Mouse (Mus musculus) left cerebral cortex, postnatal 36 days (tissue): ENCODE measurements around the gene Mea1. TPM values are rescaled to one million over a fixed set of nuclear protein-coding genes. Genes with fewer than 3 reads are reported as not detected.
A peak's percentile ranks its signal among the peaks of the same experiment; 100 is the strongest.

Experiments used
- DNase-seq, 2 experiments: peaks; one replicate each; pipeline ENCODE4 v3.0.0; 2021 to 2022; ENCODE audit warnings: low spot score in 2 of 2, mixed read lengths in 1 of 2
- intact Hi-C: fragments of 180-260 bp; cut with DNase I; formaldehyde crosslinking; loops from one replicate; pipeline ENCODE4 v1.15.1; 2025
- total RNA-seq, 2 experiments: library from RNA; stranded (reverse); gene quantifications; 2 replicates each; pipeline ENCODE4 v1.2.3; 2021

Gene Mea1
- 100 to 1,000 TPM; 118 to 128 TPM for total RNA-seq

DNA sequence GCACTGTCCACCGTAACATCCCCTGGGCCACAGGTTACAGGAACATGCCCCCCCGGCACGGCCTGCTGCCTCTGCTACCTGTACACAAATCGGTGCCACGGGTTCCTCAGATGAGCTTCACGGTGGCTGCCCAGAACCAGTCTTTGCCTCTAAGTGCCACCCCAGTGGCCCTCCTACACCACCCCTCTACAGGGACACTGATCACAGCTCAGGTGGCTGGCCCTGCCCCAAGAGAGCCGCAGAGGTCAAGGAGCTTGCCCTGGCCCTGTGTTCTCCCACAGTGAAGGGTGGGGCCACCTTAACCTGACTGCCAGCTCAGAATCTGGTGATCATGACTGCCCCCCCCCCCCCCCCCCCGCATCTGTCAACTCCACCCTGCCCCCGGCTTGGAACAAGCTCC, at the start of gene Mea1:
TSS of gene Mea1 (plus strand) at position 378 of the 400 bp plus-strand sequence.
- no peak for DNase-seq
- intact Hi-C loops, result no loop called here

DNA sequence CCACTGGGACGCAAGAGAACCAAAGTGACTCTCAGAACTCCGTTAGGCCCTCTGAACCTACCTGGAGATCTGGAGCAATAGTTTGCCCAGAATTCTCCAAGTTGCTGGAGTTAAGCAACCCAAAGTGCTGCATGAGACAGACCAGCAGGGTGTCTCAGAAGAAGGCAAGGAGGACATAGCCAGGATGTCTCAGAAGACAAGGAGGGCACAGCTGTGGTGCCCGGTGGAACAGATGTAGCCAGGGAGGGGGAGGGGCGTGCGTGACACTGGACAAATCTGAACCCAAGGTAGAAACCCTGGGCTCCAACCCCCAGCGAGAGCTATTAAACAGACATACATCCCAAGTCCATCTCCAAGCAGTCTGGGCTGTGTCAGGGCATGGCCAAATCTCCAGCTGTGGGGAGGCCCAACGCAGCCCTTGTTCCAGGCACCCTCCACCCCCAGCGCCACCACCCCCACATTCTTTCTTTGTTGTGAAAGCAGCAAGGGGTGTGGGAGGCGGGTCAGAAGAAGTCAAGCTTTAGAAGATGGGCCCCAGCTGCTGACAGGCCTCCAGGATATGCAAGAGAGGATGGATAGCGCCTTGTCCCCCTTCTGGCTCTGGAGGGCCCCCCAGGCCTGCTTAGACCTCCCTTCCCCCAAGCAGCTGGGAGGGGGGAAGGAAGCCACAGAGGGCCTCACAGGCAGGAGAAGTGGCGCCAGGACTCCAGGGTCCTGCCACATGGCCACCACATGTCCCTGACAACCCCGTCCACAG, 48.7 kb upstream of the Mea1 start:
- intact Hi-C loops, result no loop called here
- no peak for DNase-seq

DNA sequence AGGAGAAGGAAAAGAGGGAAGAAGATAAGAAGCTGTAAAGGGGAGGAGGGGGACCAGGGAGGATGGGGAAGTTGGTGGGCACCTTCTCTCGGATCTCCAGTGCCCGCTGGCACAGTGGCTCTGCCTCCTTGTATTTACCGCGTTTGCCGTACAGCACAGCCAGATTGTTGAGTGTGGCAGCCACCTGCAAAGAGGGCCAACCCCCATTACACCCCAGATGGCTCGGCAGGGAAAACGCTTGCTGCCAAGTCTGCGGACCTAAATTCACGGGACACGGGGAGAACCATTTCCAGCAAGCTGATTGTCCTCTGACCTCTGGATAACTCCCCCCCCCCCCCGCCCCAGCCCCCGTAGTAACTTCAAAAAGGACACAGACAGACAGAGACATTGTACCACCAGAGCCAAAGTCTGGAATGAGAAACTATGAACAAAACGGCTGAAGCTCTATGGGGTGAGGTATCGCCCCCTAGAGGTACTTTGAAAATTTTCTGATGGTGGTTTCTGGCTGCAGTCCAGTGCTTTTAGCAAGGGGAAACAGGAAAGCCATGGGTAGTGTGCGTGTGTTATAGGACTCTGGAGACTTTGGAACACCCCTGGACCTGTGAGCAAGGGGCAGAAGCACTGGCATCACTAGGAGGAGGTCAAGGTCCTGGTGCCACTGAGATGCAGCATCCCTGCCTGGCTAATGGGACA, 41.6 kb upstream of the Mea1 start:
- DNase-seq, result peak; percentile 55 to 62
- intact Hi-C loops, result loop anchor here (5.0 kb wide), 1 partner anchor 85 kb away; no protein-coding TSS in a partner anchor

- intact Hi-C loops, result loop anchor here (5.0 kb wide), 1 partner anchor 88 kb away; no protein-coding TSS in a partner anchor
- no peak for DNase-seq
These were observed 38.7 kb upstream of the Mea1 start for GRCm38 (mm10) chr17:46639929-46640328.

DNA sequence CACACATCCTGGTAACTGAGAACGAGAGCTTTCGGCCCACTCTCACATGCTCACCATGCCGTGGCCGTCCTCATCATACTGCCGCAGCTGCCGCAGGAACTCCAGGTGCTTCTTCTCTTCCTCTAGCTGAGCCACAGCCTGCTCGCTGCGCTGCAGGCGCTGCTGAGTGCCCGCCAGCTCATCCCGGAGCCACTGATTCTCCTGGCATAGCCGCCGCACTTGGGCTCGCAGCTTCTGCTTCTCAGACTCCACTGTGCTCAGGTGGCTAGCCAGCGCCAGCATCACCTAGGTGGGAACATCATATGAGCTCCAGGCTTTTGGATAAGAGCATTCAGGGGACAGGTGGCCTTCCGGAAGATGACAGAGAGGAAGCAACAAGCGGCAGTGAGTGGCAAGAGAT, 36.5 kb upstream of the Mea1 start:
- no peak for DNase-seq
- intact Hi-C loops, result no loop called here

DNA sequence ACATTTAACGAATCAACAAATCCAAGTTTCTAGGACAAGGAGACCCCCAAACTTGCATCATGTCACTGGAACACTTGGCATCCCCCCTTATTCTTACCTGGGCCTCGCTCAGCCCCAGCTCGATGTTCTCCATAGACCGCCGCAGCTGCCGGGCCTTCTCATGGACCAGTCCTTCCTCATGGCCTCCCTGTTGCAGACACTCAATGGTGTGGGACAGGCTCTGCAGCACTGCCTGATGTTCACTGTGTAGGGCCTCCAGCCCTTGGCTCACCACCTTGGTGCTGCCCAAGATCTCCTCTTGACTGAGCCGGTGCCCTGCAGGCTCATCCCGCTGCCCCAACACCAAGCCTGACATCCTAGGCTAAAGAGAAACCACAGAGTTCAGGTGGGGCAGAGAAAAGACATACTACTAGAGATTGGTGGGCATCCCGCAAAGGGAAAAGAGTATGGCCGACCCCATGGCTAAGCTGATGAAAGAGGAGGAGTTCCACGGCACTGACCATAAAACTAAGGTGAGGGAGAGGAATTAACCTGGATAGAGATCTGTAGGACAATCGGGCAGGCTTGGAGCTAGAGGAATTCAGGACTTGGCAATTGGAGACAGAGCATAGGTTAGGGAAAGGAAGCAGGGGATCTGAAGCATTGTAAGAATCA, 34.3 kb upstream of the Mea1 start:
- intact Hi-C loops, result no loop called here
- no peak for DNase-seq

DNA sequence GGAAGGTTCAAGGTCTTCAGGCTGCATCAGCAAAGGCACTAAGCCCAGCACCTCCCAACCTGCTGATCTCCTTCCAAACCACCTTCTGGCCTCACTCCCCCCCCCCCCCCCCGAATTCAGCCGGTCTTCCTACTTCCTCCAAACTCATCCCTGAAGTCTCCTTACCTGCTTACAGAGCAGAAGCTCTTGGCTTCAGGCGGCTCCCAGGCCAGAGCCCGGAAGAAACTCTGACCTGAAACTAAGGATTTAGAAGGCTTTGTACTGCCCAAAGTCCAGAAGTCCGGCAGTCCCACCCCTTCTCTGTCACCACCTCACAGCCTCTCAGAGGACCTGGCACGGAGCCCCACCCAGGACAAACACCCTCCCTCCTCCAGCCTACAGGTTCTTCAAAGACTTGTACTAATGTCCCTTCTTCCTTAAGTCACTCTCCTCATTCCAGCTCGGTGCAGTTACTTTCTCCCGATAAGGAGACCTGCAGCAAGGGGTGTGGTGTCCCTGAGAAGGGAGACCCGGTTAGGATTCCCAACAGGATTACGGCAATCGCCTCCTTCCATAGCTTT, 33.6 kb upstream of the Mea1 start:
- DNase-seq, result no peak
- intact Hi-C loops, result no loop called here

- peak; percentile 99 for DNase-seq
- intact Hi-C loops, result loop anchor here (2.0 kb wide), 1 partner anchor 35 kb away; the partner anchor contains the start of gene Klhdc3
These were observed 32.9 kb upstream of the Mea1 start, which contains the start of the genes Klc4 and Mrpl2 for GRCm38 (mm10) chr17:46645561-46646321. Gene Klc4, minus strand, starts transcription at chr17:46646022. Gene Mrpl2, plus strand, starts transcription at chr17:46646229.

GRCm38 (mm10) chr17:46646322-46646662, 32.3 kb upstream of the Mea1 start:
- intact Hi-C loops, result loop anchor here (2.0 kb wide), 1 partner anchor 35 kb away; the partner anchor contains the start of gene Klhdc3
- no peak for DNase-seq

GRCm38 (mm10) chr17:46647279-46647678, 31.3 kb upstream of the Mea1 start:
- intact Hi-C loops, result loop anchor here (2.0 kb wide), 1 partner anchor 34 kb away; the partner anchor contains the start of gene Klhdc3
- DNase-seq, result no peak

DNA sequence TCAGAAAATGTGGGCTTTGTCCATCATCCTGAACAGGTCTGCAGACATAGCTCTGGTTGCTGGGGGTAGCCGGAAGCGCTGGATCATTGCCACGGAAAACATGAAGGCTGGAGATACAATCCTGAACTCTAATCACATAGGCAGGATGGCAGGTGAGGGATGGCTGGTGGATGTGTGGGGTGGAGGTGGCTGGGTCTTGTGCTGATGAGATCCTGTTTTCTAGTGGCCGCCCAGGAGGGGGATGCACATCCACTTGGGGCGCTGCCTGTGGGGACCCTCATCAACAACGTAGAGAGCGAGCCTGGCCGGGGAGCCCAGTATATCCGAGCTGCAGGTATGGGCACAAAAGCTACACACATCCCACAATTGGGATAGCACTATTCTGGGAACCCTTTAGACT, 30.2 kb upstream of the Mea1 start:
- no peak for DNase-seq

DNA sequence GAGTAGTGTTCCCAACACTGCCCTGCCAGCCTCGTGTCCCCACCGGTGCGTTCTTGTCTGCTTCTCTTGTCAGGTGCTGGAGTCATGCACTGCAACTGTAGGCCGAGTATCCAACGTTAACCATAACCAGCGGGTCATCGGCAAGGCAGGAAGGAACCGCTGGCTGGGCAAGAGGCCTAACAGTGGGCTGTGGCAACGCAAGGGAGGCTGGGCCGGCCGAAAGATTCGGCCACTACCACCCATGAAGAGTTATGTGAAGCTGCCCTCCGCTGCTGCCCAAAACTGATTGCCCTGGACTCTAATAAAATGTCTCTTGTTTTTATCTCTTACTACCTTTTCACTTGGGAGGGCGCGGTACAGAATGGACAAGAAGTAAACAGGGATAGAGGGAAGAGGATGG, 28.8 kb upstream of the Mea1 start:
- no peak for DNase-seq
- intact Hi-C loops, result no loop called here

More for the DNA sequence above, 30.2 kb upstream of the Mea1 start:
- intact Hi-C loops, result no loop called here

- peak; percentile 91 to 92 for DNase-seq
- intact Hi-C loops, result no loop called here
These were observed 28.2 kb upstream of the Mea1 start, which contains the start of gene Cul7 for GRCm38 (mm10) chr17:46650232-46651031. Gene Cul7, plus strand, starts transcription at chr17:46650337.

- no peak for DNase-seq
- intact Hi-C loops, result no loop called here
These were observed 27.3 kb upstream of the Mea1 start for GRCm38 (mm10) chr17:46651292-46651691.

DNA sequence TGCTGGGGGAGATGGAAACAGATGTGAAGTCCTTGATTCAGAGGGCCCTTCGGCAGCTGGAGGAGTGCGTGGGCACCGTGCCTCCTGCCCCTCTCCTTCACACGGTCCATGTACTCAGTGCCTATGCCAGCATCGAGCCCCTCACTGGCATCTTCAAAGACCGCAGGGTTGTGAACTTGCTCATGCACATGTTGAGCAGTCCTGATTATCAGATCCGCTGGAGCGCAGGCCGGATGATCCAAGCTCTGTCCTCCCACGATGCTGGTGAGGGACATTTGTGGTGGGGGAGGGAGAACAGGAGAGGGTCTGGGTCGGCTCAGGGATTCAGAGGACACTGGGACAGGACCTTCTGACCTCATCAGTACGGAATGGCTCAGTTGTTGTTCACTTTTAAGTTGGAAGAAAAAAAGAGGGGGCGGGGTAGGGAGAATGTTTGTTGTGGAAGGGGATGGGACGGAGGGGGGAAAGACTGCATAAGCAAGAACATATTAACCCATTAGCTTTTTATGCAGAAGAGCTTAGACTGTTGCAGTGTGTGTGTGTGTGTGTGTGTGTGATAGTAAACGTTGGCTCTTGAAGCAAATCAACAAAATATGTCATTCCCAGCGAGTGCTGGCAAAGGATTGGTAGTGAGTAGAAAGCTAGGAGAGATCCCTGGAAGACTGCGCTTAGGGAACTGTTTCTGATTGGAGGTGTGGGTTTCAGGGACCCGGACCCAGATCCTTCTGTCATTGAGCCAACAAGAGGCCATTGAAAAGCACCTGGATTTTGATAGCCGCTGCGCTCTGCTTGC, 26.6 kb upstream of the Mea1 start:
- intact Hi-C loops, result no loop called here
- DNase-seq, result no peak

DNA sequence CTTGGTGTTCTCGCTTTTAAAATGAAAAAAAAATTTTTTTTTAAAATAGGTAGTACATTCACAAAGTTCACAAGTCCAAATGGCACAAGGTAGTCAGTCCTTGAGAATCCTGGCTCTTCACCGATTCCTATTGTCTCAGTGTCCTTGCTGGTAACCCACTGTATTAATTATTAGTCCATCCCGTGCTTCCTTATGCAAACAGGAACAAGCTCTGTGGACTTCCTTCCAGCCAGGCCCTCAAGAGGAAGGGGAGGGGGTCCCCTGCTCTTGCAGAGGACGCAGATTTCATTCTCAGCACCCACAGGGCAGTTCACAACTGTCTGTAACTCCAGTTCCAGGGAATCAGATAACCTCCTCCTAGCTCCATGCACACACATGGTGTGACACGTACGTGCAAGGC, 22.5 kb upstream of the Mea1 start:
- no peak for DNase-seq

DNA sequence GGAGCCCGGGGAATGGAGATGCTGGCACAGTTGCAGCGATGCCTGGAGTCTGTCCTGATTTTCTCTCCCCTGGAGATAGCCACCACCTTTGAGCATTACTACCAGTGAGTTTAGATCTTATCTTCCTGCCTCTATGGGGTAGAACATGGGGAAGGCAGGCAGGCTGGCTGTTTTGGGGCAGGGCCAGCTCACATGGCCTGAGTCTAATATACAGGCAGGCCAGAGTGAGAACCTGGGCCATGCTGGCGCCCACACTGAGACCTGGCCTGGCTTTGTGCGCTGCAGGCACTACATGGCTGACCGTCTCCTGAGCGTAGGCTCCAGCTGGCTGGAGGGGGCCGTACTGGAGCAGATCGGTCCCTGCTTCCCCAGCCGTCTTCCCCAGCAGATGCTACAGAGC, 17.2 kb upstream of the Mea1 start:
- intact Hi-C loops, result no loop called here

More for the DNA sequence above, 22.5 kb upstream of the Mea1 start:
- intact Hi-C loops, result no loop called here

GRCm38 (mm10) chr17:46661981-46662380, 16.6 kb upstream of the Mea1 start:
- intact Hi-C loops, result no loop called here
- no peak for DNase-seq

More for the DNA sequence above, 17.2 kb upstream of the Mea1 start:
- no peak for DNase-seq
